Mouse (Mus musculus): ENCODE measurements around the gene Tasp1. TPM values are rescaled to one million over a fixed set of nuclear protein-coding genes. Genes with fewer than 3 reads are reported as not detected.
"Not testable (repeated sequence)": the region's sequence is repeated elsewhere in the genome, so short reads cannot be mapped to it uniquely, and the experiment has no call there.

The Tasp1 gene
- total RNA-seq, 1 experiment from 2014 or later, result 14.4 TPM

- no peak for ATAC-seq (replicated peaks; ENCODE audit: insufficient number of reproducible peaks, low FRiP score, low TSS enrichment, poor library complexity, severe bottlenecking)
These were observed 5.1 kb downstream of the Tasp1 start for GRCm38 (mm10) chr2:140061481-140061880.

- ATAC-seq (replicated peaks; ENCODE audit: insufficient number of reproducible peaks, low FRiP score, low TSS enrichment, poor library complexity, severe bottlenecking), result no peak
These were observed 6.3 kb downstream of the Tasp1 start for GRCm38 (mm10) chr2:140060092-140060867.

DNA sequence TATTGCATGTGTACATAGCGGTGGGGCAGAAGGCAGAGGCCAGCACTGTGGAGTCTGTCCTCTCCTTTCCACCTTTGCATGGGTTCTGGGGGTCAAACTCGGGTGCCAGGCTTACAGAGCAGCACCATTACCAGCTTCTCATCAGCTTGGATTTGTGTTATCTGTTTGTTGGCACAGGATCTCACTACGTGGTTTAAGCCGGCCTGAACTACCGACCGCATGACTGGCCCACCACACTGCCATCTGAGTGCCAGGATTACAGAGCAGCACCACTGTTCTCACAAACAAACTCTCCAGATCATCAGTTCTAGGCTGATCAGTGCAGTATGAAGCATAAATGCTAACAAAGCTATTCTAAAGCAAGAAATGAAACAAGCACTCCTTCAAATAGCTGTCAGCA lies 8.5 kb downstream of the Tasp1 start:
- no peak for ATAC-seq (replicated peaks; ENCODE audit: insufficient number of reproducible peaks, low FRiP score, low TSS enrichment, poor library complexity, severe bottlenecking)

GRCm38 (mm10) chr2:140051607-140052126 lies 14.9 kb downstream of the Tasp1 start:
- ATAC-seq (replicated peaks; ENCODE audit: insufficient number of reproducible peaks, low FRiP score, low TSS enrichment, poor library complexity, severe bottlenecking), result no peak

GRCm38 (mm10) chr2:140042522-140043131 lies 24.0 kb downstream of the Tasp1 start:
- ATAC-seq (replicated peaks; ENCODE audit: insufficient number of reproducible peaks, low FRiP score, low TSS enrichment, poor library complexity, severe bottlenecking), result 0 out of 2 replicates have a peak, but pooled peaks have one; percentile 56

- 0 out of 2 replicates have a peak, but pooled peaks have one; percentile 22 for ATAC-seq (replicated peaks; ENCODE audit: insufficient number of reproducible peaks, low FRiP score, low TSS enrichment, poor library complexity, severe bottlenecking)
These were observed 24.5 kb downstream of the Tasp1 start for GRCm38 (mm10) chr2:140042081-140042480.

GRCm38 (mm10) chr2:140037459-140037858 lies 29.1 kb downstream of the Tasp1 start:
- no peak for ATAC-seq (replicated peaks; ENCODE audit: insufficient number of reproducible peaks, low FRiP score, low TSS enrichment, poor library complexity, severe bottlenecking)

DNA sequence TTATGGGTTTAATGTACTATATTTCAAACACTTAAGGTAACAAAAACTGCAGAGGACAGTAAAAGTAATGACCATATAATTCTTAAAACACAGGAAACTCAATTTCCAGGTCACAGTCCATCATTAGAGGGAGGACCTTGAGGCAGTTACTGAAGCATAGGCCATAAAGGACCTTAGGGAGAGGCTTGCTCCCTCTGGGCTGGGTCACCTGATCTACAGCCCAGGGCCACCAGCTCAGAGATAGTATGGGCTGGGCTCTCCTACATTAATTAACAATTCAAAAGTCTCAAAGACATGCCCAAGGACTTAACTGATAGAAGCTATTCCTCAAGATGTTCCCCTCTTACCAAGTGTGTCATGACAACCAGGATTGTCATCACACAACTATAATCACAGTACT lies 29.8 kb downstream of the Tasp1 start:
- no peak for ATAC-seq (replicated peaks; ENCODE audit: insufficient number of reproducible peaks, low FRiP score, low TSS enrichment, poor library complexity, severe bottlenecking)

- no peak for ATAC-seq (replicated peaks; ENCODE audit: insufficient number of reproducible peaks, low FRiP score, low TSS enrichment, poor library complexity, severe bottlenecking)
These were observed 41.7 kb downstream of the Tasp1 start for GRCm38 (mm10) chr2:140024937-140025336.

DNA sequence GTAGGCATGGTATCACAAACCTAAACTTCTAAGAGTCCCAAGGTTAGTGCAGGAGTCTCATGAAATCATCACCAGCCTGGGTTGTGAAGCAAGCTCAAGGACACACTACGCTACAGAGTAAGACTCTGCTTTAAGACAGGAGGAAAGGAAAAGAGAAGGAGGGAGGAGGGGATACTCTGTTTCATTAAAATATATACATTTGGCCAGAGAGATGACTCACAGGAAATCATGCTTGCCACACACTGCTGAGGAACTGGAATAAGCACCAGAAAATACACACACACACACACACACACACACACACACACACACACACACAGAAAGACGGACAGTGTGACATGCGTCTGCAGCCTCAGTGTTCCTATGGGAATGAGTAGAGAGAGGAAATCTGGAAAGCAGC lies 59.2 kb downstream of the Tasp1 start:
- ATAC-seq (replicated peaks; ENCODE audit: insufficient number of reproducible peaks, low FRiP score, low TSS enrichment, poor library complexity, severe bottlenecking), result no peak

DNA sequence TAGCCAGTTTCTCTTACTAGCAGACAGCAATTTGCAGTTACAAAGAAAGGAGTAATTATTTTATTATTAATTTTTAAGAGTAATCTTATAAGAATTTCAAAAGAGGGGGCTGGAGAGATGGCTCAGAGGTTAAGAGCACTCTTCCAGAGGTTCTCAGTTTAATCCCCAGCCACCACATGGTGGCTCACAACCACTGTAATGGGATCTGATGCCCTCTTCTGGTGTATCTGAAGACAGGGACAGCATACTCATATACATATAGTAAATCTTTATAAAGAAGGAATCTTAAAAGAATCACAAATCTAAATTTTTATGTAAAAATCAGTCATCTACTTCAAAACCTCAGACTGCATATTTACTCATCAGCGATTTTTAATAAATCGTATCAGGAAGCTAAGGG lies 68.4 kb downstream of the Tasp1 start:
- no peak for ATAC-seq (replicated peaks; ENCODE audit: insufficient number of reproducible peaks, low FRiP score, low TSS enrichment, poor library complexity, severe bottlenecking)

DNA sequence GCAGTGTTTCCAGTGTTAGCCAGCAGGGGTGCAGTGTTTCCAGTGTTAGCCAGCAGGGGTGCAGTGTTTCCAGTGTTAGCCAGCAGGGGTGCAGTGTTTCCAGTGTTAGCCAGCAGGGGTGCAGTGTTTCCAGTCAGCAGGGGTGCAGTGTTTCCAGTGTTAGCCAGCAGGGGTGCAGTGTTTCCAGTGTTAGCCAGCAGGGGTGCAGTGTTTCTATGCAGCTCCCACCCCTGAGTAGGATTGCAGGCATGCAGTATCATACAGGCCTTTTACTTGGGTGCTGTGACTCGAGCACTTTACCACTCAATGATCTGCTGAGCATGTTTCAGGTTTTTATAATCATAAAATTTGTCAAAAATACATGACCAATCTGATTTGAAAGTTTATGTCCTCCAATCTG lies 76.7 kb downstream of the Tasp1 start:
- ATAC-seq (replicated peaks; ENCODE audit: insufficient number of reproducible peaks, low FRiP score, low TSS enrichment, poor library complexity, severe bottlenecking), result not testable (repeated sequence)

- no peak for ATAC-seq (replicated peaks; ENCODE audit: insufficient number of reproducible peaks, low FRiP score, low TSS enrichment, poor library complexity, severe bottlenecking)
These were observed 99.2 kb downstream of the Tasp1 start for GRCm38 (mm10) chr2:139967451-139967850.

GRCm38 (mm10) chr2:139966288-139966687 lies 100.3 kb downstream of the Tasp1 start:
- ATAC-seq (replicated peaks; ENCODE audit: insufficient number of reproducible peaks, low FRiP score, low TSS enrichment, poor library complexity, severe bottlenecking), result no peak

GRCm38 (mm10) chr2:139948843-139949242 lies 117.8 kb downstream of the Tasp1 start:
- no peak for ATAC-seq (replicated peaks; ENCODE audit: insufficient number of reproducible peaks, low FRiP score, low TSS enrichment, poor library complexity, severe bottlenecking)

DNA sequence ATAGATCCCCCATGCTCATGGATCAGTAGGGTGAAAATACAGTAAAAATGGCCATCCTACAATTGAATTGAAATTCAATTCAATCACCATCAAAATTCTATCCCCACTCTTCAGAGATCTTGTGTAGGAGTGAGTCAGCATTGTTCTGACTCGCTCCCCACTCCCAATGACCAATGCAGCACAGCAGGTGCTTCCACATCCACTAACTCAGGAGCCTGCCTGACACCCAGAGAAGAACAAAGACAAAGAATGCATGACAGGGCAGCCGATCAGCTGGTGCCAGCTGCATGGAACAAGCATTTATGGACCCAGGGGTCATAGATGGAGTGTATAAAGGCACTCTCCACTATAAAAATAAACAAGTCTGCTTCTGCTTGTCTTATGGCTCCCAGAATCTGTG lies 129.0 kb downstream of the Tasp1 start:
- ATAC-seq (replicated peaks; ENCODE audit: insufficient number of reproducible peaks, low FRiP score, low TSS enrichment, poor library complexity, severe bottlenecking), result no peak

DNA sequence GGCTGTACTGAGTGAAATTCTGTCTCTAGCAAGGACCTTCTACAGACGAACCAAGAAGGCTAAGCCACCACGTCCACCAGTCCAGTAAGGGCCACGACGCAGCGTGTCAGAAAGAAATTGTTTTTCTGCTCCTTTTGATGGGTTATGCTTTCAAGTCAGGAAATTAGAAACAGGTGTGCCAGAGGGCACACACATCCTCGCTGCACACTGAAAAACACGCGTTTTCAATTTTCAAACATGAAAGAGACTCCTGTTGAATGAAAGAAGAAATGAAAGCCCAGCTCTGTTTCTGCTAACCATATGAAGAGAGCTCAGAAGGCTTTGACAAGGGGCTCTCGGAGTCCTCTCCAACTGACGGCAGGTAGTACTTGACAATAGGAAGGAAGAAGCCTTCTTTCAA lies 132.0 kb downstream of the Tasp1 start:
- no peak for ATAC-seq (replicated peaks; ENCODE audit: insufficient number of reproducible peaks, low FRiP score, low TSS enrichment, poor library complexity, severe bottlenecking)

GRCm38 (mm10) chr2:139934033-139934572 lies 132.5 kb downstream of the Tasp1 start:
- no peak for ATAC-seq (replicated peaks; ENCODE audit: insufficient number of reproducible peaks, low FRiP score, low TSS enrichment, poor library complexity, severe bottlenecking)

DNA sequence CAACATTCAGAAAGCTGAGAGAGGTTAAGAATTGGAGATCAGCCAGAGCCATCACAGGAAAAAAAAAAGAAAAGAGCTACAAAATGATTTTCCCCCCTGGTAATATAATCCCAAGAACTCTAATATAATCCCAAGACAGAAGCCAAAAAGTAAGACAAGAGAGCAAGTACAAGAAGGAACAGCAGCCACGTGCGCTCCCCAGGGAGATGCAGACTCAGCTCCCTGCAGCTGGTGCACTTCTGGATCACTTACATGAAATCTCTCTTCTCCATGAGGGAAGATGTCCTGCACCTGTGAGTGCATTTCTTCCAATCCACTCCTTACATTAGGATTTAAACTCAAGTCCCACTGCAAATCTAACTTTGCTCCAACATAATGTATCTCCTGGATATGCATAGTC lies 134.4 kb downstream of the Tasp1 start:
- ATAC-seq (replicated peaks; ENCODE audit: insufficient number of reproducible peaks, low FRiP score, low TSS enrichment, poor library complexity, severe bottlenecking), result no peak

DNA sequence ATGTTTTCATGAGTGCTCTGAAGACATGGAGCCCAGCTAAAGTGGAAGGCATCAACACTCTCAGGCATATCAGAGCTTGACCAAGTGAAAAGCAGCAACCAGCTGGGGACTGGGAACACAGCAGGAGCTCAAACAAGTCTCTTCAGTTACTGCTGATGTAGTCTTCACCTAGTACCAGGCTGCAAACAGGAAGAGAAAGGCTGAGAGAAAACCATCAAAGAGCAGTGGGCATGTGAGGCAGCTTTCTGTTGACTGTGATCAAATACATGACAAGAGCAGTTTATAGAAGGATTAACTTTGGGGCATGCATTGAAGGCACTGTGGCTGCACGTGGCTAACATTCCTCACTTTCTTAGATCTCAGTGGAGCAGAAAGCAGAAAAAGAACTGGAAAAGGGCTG lies 141.7 kb downstream of the Tasp1 start:
- no peak for ATAC-seq (replicated peaks; ENCODE audit: insufficient number of reproducible peaks, low FRiP score, low TSS enrichment, poor library complexity, severe bottlenecking)
